Mouse (Mus musculus) mature B cell (primary cell): ENCODE data around the gene Ankrd45.
"Not testable (repeated sequence)": the region's sequence is repeated elsewhere in the genome, so short reads cannot be mapped to it uniquely, and the experiment has no call there.

Experiments
- in situ Hi-C: fragments of 300-500 bp; cut with MboI; formaldehyde crosslinking; loops from 2 replicates; pipeline ENCODE4 v1.14.3; 2019

Gene Ankrd45

DNA sequence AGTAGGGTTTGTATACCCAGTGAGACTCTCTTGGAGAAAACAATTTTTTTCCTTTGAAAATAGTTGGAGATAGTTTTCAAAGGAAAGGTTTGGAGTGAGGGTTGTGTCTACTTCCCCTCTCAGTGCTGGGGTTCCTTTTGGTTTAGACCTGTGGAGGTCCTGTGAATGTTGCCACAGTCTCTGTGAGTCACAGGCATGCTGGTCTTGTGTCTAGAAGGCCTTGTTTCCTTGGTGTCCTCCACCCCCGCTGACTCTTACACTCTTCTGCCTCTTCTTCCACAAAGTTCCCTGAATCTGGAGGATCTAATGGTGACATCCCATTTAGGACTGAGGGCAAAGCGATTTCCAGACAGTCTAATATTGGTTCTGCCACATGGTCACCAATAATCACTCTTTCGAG is 42.9 kb downstream of the Ankrd45 start:
- in situ Hi-C loops, result no loop called here

DNA sequence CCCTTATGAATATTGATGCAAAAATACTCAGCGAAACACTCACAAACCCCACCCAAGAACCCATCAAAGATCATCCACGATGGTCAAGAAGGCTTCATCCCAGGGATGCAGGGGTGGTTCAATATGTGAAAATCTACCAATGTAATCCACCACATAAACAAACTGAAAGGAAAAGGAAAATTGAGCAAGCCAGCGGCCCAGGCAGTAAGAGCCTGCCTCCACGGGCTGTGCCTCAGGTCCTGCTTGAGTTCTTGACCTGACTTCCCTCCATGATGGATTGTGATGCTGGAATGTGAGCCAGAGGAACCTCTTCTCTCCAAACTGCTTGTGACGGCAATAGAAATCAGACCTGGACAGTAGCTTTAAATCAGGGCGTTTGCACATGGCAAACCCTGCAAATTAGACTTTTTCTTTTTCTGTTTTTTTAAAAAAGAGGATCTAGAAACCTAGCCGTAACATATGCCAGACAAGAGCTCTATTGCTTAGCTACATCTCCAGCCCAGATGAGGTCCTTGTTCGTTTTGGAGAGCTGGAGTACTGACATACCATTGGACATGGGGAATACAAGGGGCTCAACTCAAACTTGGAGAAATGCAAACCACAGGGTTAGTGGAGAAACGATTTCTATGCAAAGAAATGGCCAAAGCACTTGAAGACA is 47.9 kb downstream of the Ankrd45 start:
- in situ Hi-C loops, result no loop called here

DNA sequence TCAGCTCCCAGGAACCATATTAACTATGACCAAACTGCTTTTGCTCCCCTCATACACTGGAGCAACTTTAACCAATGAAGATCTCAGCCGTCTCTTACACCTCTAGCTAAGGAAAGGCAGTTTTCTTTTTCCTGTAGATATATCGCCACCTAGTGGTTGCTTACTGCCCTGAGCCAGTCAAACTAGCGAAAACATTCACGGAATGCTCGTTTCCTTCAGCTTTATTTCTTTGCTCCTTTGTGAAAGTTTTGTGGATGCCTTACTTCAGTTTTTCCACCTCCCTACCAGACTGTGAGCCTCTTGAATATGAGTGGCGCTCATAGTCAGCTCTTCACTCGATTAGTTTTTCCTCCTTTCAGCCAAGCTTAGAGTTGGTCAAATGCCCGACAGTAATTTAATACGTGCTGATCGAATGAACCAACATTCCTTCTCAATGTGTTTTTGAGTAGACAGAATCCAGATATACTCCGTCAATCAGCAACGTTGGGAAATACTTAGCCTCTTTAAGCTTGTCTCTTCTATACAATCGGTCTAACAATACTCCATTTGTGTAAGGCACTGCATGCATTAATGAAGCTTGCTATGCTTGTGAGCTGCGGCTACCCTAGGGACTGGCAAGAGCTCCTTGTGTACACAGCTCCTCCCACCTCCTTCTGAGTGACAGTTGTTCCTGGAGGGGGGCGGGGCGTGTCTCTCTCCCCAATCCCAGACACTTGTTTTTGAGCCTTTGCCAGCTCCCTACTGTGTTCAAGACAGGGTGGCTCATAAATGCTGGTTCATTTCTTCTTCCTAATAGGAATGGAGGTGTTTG is 53.3 kb downstream of the Ankrd45 start:
- in situ Hi-C loops, result no loop called here

DNA sequence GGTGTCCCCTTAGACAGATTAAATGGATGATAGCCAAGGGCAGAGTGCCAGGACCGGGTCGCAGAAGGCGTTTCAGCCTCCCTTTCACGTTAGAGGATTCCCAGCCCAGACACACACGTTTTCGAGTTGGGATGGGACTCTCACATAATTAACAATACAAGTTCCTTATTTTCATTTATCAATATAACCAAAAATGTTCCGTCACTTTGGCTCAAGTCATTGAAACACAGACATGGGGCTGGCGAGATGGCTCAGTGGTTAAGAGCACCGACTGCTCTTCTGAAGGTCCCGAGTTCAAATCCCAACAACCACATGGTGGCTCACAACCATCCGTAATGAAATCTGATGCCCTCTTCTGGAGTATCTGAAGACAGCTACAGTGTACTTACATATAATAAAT is 53.9 kb downstream of the Ankrd45 start:
- in situ Hi-C loops, result not testable (repeated sequence)

DNA sequence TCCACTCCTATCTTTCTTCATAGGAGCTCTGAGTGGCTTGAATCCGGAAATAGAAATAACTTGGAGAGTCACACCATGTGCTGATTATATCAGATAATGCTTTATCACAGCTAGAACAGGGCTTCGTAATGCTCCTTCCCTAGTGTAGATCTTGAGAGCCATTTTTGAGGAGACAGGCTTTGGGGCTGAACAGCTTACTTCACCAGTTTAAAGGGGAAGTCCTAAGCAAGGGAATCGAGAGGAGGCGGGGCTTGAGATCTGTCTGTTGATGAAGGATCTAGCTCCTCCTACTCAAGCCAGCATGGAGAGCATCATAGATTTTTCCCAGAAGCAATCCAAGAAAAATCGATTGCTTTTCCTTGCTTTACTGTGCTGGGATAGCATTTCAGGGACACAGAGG is 57.4 kb downstream of the Ankrd45 start:
- in situ Hi-C loops, result no loop called here

DNA sequence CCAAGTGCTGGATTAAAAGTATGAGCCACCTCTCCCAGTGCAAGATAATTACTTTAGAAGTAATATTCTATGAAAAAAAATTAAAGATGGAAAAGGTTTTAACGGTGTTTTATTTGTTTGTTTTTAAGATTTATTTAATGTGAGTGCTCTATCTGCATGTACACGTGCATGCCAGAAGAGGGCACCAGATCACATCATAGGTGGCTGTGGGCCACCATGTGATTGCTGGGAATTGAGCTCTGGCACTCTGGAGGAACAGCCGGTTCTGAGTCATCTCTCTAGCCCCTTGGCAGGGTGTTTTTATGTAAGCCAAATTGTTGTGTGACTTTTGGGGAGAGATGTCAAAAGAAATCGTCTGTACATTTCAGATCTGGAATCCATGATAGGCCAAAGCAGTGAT is 72.0 kb downstream of the Ankrd45 start:
- in situ Hi-C loops, result no loop called here

DNA sequence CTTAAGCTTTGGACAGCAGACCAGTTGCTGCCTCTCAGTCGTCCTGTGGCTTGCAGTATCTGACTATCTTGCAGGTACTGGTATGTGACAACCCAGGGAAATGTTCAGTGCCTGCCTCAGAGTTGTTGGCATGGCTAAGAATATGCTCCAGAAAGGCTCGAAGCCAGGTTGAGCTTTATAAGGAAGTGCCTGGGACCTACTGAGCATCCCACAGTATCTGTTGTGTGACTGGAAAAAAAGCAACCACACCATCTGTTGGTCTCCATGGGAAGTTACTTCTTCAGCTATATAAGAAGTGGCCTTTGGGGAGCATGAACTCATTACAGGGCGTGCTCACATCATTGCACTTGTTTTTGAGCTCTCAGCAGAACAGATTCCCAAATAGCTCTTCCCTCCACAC is 77.3 kb downstream of the Ankrd45 start:
- in situ Hi-C loops, result no loop called here
